Mouse (Mus musculus) layer of hippocampus, adult 2 months (tissue): Measurements from ENCODE around the gene Kcnb1. TPM values are rescaled to one million over a fixed set of nuclear protein-coding genes. Genes with fewer than 3 reads are reported as not detected.
A peak's percentile ranks its signal among the peaks of the same experiment; 100 is the strongest.

Experiments used
- DNase-seq, 2 experiments: peaks; one replicate each; pipeline ENCODE4 v3.0.0; 2022; ENCODE audit warnings: low spot score in 2 of 2
- H3K27ac ChIP-seq: fragments of 200-600 bp; 2 replicates; pipeline ENCODE4 v1.8.1; 2022
- H3K4me3 ChIP-seq: fragments of 200-600 bp; 2 replicates; pipeline ENCODE4 v1.8.1; 2022; ENCODE audit warnings: mild to moderate bottlenecking
- CTCF ChIP-seq: fragments of 200-600 bp; conservative IDR thresholded peaks from 2 replicates; pipeline ENCODE4 v1.8.1; 2022; ENCODE audit warnings: antibody characterized with exemption, mild to moderate bottlenecking, moderate library complexity
- total RNA-seq, 2 experiments: library from RNA; stranded (reverse); gene quantifications; 2 replicates each; pipeline ENCODE4 v1.2.3; 2021

Gene Kcnb1
- total RNA-seq, 2 experiments from 2014 or later, result 103 to 105 TPM

DNA sequence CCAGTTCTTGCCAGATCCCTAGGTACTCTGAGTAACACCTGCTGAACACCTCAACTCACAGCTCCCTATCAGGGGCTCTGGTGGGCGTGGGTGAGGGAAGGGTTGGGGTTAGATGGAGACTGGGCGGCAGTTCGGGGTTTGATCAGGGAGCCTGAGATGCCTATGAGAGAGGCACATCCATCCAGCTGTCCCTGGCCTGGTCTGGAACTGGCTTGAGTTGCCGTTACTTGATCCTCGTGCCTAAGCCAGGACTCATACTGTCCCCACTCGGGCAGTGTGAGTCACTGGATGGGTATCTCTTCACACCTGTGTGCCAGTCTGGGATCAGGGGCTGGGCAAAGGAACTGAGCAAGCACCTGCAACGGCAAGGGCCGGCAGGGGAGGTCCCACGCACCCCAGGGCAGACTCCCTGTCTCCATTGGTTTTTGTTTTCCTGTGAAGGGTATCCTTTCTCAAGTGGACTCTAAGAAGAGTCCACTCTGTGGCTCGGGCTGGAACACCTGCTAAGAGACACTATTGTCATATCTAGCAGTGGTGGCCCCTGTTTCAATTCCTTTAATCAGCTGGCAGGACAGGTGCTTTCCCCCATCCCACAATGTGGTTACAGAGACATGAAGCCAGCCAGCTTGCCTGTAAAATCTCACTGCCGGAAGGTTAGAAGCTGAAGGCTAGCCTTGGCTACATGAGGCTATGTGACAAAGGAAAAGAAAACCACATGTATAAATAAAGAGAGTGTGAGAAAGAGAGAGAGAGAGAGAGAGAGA is 112.6 kb downstream of the Kcnb1 start:
- TF ChIP-seq CTCF, result no peak
- H3K4me3 ChIP-seq, result no peak overlapping the region
- DNase-seq, result no peak
- H3K27ac ChIP-seq, result no peak overlapping the region

GRCm38 (mm10) chr2:167076759-167077158 is 113.2 kb downstream of the Kcnb1 start:
- no peak for TF ChIP-seq CTCF
- DNase-seq, result no peak
- H3K27ac ChIP-seq, result no peak overlapping the region
- H3K4me3 ChIP-seq, result no peak overlapping the region

DNA sequence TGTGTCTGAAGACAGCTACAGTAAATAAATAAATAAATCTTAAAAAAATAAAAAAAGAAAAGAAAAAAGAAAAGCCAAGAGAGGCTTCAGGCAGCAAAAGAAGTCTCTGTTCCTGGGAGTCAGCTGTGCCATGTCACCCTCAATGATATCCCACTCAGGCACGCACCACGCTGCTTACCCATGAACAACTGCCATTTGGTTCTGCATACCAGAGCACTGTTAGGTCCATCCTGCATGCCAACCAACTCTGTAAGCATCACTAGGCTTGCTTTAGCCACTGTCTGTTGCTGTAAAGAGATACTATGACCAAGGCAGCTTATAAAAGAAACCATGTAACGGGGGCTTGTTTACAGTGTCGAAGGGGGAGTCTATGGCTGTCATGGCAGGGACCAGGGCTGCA is 113.6 kb downstream of the Kcnb1 start:
- Histone ChIP-seq H3K4me3 (no peak overlapping the region), H3K27ac (no peak overlapping the region)
- DNase-seq, result no peak
- TF ChIP-seq CTCF, result no peak

DNA sequence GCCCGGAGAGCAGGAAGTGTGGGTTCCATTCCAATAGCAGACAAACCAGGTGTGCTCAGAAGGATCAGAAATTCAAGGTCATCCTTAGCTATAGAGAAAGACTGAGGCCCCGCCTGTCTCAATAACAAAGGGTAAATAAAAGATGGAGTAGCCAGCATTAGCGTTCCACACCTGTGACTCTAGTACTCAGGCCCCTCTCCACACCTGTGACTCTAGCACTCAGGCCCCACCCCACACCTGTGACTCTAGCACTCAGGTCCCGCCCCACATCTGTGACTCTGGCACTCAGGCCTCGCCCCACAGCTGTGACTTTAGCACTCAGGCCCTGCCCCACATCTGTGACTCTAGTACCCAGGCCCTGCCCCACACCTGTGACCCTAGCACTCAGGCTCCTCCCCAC is 115.4 kb downstream of the Kcnb1 start:
- no peak for DNase-seq

GRCm38 (mm10) chr2:167071641-167072601 is 118.0 kb downstream of the Kcnb1 start:
- H3K4me3 ChIP-seq, result peak overlapping the region; percentile 65
- peak; percentile 94 to 99 for DNase-seq
- TF ChIP-seq CTCF, result peak; percentile 100
- peak overlapping the region; percentile 91 for H3K27ac ChIP-seq

More for the DNA sequence above, 115.4 kb downstream of the Kcnb1 start:
- H3K27ac ChIP-seq, result no peak overlapping the region
- no peak for TF ChIP-seq CTCF
- H3K4me3 ChIP-seq, result no peak overlapping the region

DNA sequence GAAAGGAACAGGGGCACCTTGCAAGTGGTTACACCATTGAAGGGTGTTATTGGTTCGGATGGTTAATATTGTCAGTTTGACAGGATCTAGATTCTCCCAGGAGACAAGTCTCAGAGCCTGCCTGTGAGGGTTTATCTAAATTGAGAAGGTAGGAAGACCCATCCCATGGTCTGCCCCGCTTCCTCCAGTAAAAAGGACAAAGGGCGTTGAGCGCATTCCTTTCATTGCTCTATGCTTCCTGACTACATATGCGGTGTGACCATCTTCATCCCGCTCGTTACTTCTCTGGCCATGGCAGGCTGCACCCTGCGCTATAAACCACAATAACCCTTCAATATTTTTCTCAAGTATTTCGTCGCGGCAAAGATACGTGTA is 118.7 kb downstream of the Kcnb1 start:
- Histone ChIP-seq H3K4me3 (peak overlapping the region; percentile 65), H3K27ac (peak overlapping the region; percentile 91)
- no peak for TF ChIP-seq CTCF
- no peak for DNase-seq

- no peak for TF ChIP-seq CTCF
- no peak for DNase-seq
- no peak overlapping the region for H3K27ac ChIP-seq
- H3K4me3 ChIP-seq, result no peak overlapping the region
Observed at GRCm38 (mm10) chr2:167070341-167070740, 119.6 kb downstream of the Kcnb1 start.

DNA sequence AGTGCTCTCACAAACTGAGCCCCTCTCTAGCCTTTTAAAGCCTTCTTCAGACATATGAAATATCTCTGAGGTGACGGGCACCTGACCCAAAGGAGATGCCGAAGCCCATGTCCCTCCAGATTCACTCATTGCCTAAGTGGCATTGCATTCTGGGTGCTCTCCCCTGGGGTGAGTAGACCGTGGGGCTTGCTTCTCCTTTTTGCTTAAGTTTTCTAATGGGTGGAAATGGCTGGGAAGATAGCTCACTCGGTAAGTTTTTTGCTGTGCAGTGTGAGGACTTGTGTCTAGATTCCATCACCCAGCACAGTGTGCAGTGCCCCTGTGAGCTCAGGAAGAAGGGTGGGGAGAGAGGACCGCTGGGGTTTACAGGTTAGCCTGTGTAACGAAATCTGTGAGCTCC is 122.4 kb downstream of the Kcnb1 start:
- H3K4me3 ChIP-seq, result no peak overlapping the region
- H3K27ac ChIP-seq, result no peak overlapping the region
- no peak for DNase-seq
- no peak for TF ChIP-seq CTCF

DNA sequence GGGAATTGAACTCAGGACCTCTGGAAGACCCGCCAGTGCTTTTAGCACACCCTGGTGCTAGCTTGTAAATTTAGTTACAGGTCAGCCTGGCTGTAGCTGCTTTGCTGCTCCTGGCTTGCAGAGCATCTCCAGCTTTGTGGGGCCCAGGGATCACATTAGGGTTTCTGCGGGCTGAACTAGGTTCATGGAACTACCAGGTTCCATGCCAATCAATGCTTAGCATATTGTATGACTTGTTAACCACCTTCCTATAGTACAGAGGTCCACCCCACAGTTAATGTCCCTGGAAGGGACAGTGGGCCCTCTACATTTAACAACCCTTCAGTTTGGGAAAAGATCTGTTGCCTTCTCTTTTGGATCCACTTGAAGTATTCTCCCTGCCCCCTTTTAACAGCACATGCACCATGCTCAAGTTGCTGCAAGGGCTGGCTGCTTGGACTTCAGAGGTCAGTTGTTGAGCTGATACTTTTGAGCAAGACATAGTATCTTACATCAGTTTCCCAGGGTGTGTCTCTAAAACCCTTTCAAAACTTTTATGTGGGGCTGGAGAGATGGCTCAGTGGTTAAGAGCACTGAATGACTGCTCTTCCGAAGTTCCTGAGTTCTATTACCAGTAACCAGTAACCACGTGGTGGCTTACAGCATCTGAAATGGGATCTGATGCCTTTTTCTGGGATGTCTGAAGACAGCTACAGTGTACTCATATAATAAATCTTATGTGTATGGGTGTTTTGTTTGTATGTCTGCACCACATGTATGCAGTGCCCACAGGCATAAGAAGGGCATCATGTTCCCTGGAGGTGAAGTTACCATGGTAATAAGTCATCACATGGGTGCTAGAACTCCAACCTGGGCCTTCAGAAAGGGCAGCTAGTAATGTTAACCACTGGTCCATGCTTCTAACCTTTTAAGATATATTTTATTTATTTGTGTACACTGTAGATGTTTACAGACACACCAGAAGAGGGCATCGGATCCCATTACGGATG is 123.1 kb downstream of the Kcnb1 start:
- 0 out of 2 replicates have a peak, but pooled peaks have one; percentile 9 for TF ChIP-seq CTCF
- H3K4me3 ChIP-seq, result no peak overlapping the region
- no peak for DNase-seq
- no peak overlapping the region for H3K27ac ChIP-seq

GRCm38 (mm10) chr2:167066031-167066430 is 123.9 kb downstream of the Kcnb1 start:
- no peak for TF ChIP-seq CTCF
- no peak overlapping the region for H3K4me3 ChIP-seq
- no peak overlapping the region for H3K27ac ChIP-seq
- DNase-seq, result no peak

DNA sequence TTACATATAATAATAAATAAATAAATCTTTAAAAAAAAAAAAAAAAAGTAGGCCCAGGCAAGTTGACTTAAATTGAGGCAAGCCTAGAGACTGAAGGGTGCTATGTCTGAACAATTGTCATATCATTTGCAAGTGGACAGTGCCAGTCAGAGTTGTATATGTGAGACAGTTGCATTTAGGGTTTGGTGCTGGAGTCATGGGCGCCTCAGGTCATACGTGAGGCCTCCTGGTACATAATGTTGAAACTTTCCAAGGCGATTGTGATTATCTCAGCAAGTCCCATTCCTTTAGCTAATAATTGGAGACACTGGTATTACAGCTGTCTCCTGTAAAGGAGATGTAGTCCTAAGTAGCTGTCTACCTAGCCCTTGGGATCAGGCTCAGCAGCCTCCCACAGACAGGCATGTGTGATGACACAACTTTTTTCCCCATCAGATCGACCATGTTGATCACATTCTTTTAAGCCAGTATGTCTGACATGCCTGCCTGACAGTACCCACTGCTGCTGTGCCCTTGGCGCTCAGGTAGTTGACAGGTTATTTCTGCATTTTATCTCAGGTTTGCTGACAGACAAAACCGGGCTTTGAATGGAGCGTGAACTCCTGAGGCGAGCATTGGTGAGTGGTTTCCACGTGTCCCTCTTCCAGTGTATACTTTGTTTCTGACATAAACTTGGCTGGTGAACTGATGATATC is 125.2 kb downstream of the Kcnb1 start:
- peak overlapping the region; percentile 28; the same call in 1 of the 2 replicates for H3K27ac ChIP-seq
- peak; percentile 34; the same call in 1 of the 2 replicates for TF ChIP-seq CTCF
- H3K4me3 ChIP-seq, result peak overlapping the region; percentile 50
- no peak for DNase-seq
